Mouse (Mus musculus) urinary bladder, postnatal 10 days (tissue): ENCODE results near the gene Washc1.
"Not testable (repeated sequence)": the region's sequence is repeated elsewhere in the genome, so short reads cannot be mapped to it uniquely, and the experiment has no call there.

Experiments
- DNase-seq: peaks from one replicate; pipeline ENCODE4 v3.0.0; 2022; ENCODE audit warnings: low spot score

Washc1 gene

GRCm38 (mm10) chr17:66112166-66112565 is 821 bp downstream of the Washc1 start:
- DNase-seq: no peak

- DNase-seq: no peak
These were observed 7.6 kb downstream of the Washc1 start for GRCm38 (mm10) chr17:66118991-66119390.

GRCm38 (mm10) chr17:66120701-66121100 is 9.4 kb downstream of the Washc1 start:
- DNase-seq: no peak

GRCm38 (mm10) chr17:66123066-66123815 is 11.9 kb downstream of the Washc1 start, which contains the start of gene Ddx11:
Gene Ddx11 (plus strand): TSS chr17:66123520.
- DNase-seq: peak; percentile 62

DNA sequence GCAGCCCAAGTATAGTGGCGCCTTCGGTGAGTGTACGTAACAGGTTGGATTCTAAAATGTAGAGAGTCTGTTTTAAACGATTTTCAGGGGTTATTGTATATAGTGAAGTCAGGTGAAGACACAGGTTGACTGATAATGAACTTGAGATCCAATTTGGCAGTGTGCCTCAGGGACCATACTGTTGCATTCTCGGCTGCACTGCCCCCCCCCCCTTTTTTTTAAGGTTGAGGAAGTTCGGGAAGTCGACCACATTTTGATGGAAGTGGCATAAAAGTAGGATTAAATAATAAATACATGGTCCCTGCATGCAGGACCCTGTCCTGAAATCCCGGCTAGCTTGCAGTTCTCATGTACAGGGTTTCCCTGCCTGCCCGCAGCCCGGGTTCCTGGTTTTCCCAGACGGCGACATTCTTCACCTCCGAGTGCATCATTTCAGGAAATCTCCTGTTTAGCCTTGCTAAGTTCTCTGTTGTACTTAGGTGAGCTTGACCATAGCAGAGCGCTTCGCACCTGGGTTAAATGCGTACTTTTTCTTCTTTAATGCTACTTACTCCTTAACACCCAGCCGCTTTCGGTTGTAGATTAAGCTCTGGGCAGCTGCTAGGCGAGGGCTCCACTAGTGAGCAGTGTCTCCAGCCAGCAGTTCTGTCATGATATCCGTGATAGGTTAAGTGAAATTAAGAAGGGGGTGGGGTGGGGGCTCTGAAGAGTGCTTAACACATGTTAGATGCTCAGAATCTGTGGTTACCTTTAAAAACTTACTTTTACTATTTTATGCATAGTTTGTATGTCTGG is 12.7 kb downstream of the Washc1 start:
- DNase-seq: no peak

- no peak for DNase-seq
These were observed 13.9 kb downstream of the Washc1 start for GRCm38 (mm10) chr17:66125211-66125610.

DNA sequence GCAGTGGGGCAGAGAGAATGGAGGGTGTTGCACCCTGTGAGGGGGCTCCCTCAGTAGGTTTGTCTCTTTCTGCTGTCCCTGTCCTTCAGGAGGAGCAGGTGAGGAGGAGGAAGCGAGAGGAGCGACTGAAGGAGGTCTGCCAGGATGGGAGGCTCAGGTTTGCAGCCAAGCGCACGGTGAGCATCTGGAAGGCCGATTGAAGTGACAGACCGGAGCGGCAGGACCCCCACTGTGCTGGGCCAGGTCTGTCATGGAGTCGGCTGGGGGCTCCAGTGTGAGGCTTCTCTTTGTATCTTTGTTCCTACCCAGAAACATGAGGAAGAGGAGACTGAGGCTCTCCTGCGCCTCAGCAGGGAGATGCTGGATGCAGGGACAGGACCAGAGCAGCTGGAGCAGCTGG is 19.0 kb downstream of the Washc1 start:
- no peak for DNase-seq

GRCm38 (mm10) chr17:66131212-66131611 is 19.9 kb downstream of the Washc1 start:
- DNase-seq: no peak

DNA sequence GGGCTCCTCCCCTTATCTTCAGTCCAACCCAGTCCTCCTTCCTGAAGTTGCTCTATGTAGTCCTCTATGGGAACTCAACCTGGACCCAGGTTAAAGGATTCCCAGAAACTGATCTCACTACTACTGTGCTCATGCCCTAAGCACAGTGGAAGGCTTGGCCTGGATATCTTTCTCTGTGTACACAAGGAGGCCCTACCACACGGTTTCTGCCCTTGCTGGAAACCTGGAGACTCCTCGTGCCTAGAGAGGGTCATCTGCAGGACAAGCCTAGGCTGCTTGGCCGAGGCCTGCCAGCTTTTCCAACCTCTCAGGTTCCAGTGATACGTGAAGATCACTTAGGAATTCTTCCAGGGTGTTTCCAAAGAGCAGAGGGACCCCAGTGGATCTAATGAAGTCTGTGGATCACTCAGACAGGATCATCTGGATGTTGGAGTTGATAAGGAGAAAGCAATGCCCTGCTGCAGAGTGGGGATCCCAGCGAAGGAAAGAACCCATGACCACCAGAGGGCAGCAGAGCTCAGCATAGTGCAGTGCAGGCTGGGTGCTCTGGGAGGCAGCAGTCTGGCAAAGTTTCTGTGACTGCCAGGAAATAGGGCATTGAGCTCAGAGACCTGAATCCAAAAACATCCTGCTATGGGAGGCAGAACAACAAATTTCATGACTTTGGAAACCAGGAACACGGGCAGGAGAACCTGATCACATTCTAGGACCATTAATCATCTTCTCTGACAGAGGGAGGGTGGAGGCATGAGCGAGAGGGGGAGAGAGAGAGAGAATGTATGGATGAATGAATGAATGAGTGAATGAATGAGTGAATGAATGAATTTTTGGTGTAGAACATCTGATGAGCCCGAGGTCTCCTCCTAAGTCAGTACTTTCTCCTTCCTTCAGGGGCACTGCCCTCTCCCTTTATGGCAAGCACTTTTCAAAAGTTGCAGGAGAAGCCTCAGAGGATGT is 41.6 kb downstream of the Washc1 start:
- DNase-seq: not testable (repeated sequence)

GRCm38 (mm10) chr17:66153735-66154423 is 42.5 kb downstream of the Washc1 start:
- not testable (repeated sequence) for DNase-seq

DNA sequence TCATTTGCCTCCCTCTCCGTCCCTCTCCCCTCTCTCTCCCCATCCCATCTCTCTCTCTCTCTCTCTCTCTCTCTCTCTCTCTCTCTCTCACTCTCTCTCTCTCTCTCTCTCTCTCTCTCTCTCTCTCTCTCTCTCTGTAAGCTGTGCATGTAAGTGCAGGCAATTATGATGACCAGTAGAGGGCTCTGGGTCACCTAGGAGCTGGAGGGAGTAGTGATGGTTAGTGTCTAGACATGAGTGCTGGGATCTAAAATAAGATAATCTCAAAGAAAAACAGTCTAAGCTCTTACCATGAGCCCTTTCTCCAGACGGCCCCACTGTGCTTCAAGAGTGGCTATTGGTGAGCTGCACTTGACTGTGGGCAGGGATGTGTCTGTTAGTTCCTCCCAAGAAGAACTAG is 43.5 kb downstream of the Washc1 start:
- DNase-seq: no peak

DNA sequence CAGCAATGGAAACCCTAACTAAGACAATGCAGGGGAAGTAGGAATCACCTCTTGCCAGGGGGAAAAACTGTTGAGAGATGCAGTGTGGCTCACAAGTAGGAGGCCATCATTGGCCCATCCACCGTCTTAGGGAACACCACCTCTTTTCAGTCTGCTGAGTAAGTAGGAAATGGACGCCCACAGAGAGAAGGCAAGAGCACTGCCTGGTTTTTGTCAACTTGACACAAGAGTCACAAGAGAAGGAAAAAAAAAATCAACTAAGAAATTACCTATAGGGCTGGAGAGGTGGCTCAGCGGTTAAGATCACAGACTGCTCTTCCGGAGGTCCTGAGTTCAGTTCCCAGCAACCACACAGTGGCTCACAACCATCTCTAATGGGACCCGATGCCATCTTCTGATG is 46.9 kb downstream of the Washc1 start:
- no peak for DNase-seq

GRCm38 (mm10) chr17:66167141-66167540 is 55.8 kb downstream of the Washc1 start:
- DNase-seq: not testable (repeated sequence)
